Mouse (Mus musculus) 416B (cell line): ENCODE data around the gene Sirt4.

ENCODE experiments used
- DNase-seq: peaks from one replicate; pipeline ENCODE4 v3.0.0; 2011; ENCODE audit warnings: low read depth

Sirt4 gene

GRCm38 (mm10) chr5:115434853-115435754 is 49.4 kb downstream of the Sirt4 start:
- no peak for DNase-seq

- DNase-seq: no peak
Measured at GRCm38 (mm10) chr5:115434280-115434852, 50.2 kb downstream of the Sirt4 start.

GRCm38 (mm10) chr5:115433191-115433590 is 51.3 kb downstream of the Sirt4 start:
- no peak for DNase-seq

GRCm38 (mm10) chr5:115432395-115432794 is 52.1 kb downstream of the Sirt4 start:
- DNase-seq: no peak

GRCm38 (mm10) chr5:115431898-115432259 is 52.6 kb downstream of the Sirt4 start:
- no peak for DNase-seq

- DNase-seq: no peak
Measured at GRCm38 (mm10) chr5:115431061-115431897, 53.2 kb downstream of the Sirt4 start.

GRCm38 (mm10) chr5:115430187-115430960 is 54.2 kb downstream of the Sirt4 start:
- no peak for DNase-seq

GRCm38 (mm10) chr5:115429359-115430186 is 55.0 kb downstream of the Sirt4 start, which contains the start of gene Msi1:
Gene Msi1 (plus strand): TSS chr5:115429599.
- DNase-seq: no peak

GRCm38 (mm10) chr5:115428831-115429358 is 55.6 kb downstream of the Sirt4 start:
- no peak for DNase-seq
